Mouse (Mus musculus) limb, embryonic 15.5 days (tissue): Measurements from ENCODE around the gene Laptm5. TPM values are rescaled to one million over a fixed set of nuclear protein-coding genes. Genes with fewer than 3 reads are reported as not detected.

Experiments used
- ATAC-seq: fragments of 200-750 bp; cut with Nextera tagmentation; 2 replicates; pipeline ENCODE4 v1.8.0; 2017; ENCODE audit warnings: low read depth, moderate TSS enrichment; ENCODE audit not compliant: insufficient number of reproducible peaks, low FRiP score, low TSS enrichment
- H3K27ac ChIP-seq: fragments of 300-500 bp; sonication (generic); 2 replicates; pipeline ENCODE4 v1.5.1; 2015; ENCODE audit warnings: moderate library complexity, mild to moderate bottlenecking, inconsistent platforms
- H3K27me3 ChIP-seq: fragments of 300-500 bp; sonication (generic); 2 replicates; pipeline ENCODE4 v1.6.1; 2015; ENCODE audit warnings: inconsistent platforms
- H3K36me3 ChIP-seq: fragments of 300-500 bp; sonication (generic); 2 replicates; pipeline ENCODE4 v1.6.1; 2015; ENCODE audit warnings: inconsistent platforms
- H3K4me1 ChIP-seq: fragments of 300-500 bp; sonication (generic); 2 replicates; pipeline ENCODE4 v1.6.1; 2015; ENCODE audit warnings: inconsistent platforms
- H3K4me2 ChIP-seq: fragments of 300-500 bp; sonication (generic); 2 replicates; pipeline ENCODE4 v1.6.1; 2015; ENCODE audit warnings: mild to moderate bottlenecking, inconsistent platforms
- H3K4me3 ChIP-seq: fragments of 300-500 bp; sonication (generic); 2 replicates; pipeline ENCODE4 v1.5.1; 2015; ENCODE audit warnings: mild to moderate bottlenecking, inconsistent platforms
- H3K9ac ChIP-seq: fragments of 300-500 bp; sonication (generic); 2 replicates; pipeline ENCODE4 v1.6.1; 2015; ENCODE audit warnings: inconsistent platforms
- H3K9me3 ChIP-seq: fragments of 300-500 bp; sonication (generic); 2 replicates; pipeline ENCODE4 v1.6.1; 2016; ENCODE audit warnings: inconsistent platforms
- WGBS: fragments of 180-500 bp; shearing (Covaris S2); methylation state at CpG from one replicate; pipeline ENCODE4 v1.1.7; 2015; 5-methylcytosine and 5-hydroxymethylcytosine counted together
- polyA plus RNA-seq: library from polyadenylated mRNA; unstranded; fragments of >200 nt; fragmentation: Nextera tagmentation; extraction: Ambion mirVana; gene quantifications from 2 replicates; pipeline ENCODE4 v1.2.1, GENCODE M21; 2015

The Laptm5 gene
- polyA plus RNA-seq, 1 experiment from 2014 or later = 59.7 TPM

DNA sequence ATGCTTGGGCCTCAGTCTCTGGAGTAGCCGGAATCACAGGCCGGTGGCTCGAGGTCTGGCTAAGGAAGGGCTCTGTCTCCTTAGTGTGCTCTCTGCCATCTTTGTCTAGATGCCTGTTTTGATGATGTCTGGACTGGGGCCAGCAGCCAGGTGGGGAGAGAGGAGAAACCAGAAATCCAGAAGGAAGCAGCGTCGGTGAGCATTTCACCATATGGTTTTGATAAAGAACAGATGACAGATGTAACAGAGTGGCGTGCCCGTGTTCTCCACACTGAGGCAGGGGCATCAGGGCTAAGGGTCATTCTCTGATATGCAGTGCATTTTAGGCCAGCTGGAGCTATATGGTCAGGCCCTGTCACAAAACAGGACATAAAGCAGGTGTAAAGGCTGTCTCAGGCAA, 12.2 kb upstream of the Laptm5 start:
- Histone ChIP-seq H3K9ac (no peak overlapping the region), H3K27me3 (no peaks in the 10 kb centered on the region), H3K9me3 (no peaks in the 10 kb centered on the region), H3K4me3 (no peak overlapping the region), H3K36me3 (no peaks in the 10 kb centered on the region), H3K4me1 (peaks cover 33% of the 10 kb centered on the region), H3K27ac (no peak overlapping the region), H3K4me2 (no peak overlapping the region)
- WGBS = 39% methylated on average over 7 of the region's 7 CpGs
- ATAC-seq = no peak

DNA sequence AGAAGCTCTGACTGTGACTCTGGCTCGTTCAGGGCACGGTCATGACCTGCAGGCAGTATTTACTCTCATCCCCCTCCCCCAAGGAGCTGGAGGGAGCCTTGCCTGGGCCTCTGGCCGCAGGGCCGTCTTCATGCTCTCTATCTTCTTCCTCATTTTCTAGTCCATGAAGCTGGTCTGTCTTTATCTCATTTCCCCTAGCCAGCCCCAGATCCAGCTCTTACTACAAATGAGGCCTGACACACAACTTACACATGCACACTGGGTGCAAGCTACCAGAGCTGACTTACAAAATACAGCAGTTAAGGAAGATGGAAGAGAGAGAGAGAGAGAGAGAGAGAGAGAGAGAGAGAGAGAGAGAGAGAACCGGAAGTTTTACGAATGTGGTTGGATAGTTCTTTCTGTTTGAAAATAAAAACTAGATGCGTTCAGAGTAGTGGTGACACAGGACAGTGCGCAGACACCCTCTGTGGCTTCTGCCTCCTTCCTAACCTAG, 10.6 kb upstream of the Laptm5 start:
- H3K4me3 ChIP-seq = no peak overlapping the region
- no peak for ATAC-seq
- no peak overlapping the region for H3K4me2 ChIP-seq
- H3K36me3 ChIP-seq = no peaks in the 10 kb centered on the region
- H3K27ac ChIP-seq = no peak overlapping the region
- H3K27me3 ChIP-seq = no peaks in the 10 kb centered on the region
- 57% methylated on average over 8 of the region's 8 CpGs for WGBS
- H3K9ac ChIP-seq = no peak overlapping the region
- H3K4me1 ChIP-seq = peaks cover 48% of the 10 kb centered on the region
- H3K9me3 ChIP-seq = no peaks in the 10 kb centered on the region

DNA sequence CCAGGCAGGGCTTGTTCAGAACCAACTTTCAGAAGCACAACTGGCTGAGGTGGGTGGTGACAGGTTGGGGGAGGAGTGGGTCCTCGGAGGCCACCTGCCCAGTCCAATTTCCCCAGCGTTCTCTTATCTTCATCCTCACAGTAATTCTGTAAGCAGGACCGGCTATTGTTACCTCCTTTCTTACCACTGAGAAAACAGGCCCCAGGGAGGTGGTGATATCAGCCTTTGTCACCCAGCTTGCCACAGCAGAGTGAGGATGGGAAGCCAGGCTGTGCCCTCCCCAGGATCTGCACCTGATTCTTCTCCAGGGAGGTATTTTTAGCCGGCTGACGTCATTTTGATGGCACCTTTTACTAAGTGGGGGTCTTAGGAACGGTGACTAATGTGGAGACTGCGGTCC, 7.9 kb upstream of the Laptm5 start:
- no peak overlapping the region for H3K4me3 ChIP-seq
- whole genome bisulfite sequencing = 77% methylated on average over 7 of the region's 7 CpGs

DNA sequence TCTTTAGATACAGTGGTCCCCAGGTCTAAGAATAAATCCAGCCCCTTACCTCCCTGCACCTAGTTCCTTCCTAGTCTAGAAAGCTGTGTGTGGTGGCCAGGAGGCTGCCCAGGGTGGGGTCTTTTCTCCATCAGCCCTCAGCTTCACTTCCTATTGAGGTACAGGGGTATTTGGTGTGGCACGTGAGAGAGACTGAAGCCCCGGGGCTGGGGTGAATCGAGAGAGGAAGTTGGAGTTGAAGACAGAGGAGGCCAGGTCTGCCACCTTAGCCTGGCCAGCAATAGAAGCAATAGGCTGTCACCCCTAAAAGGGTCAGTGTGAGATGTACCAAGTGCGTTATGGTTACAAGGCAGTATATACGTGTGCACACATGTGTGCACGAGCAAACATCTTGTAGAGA, 7.0 kb upstream of the Laptm5 start:
- H3K27ac ChIP-seq = peak overlapping the region; percentile 75
- 0 out of 2 replicates have a peak overlapping the region, but pooled peaks have one; percentile 5 for H3K4me2 ChIP-seq
- H3K4me1 ChIP-seq = peaks cover 48% of the 10 kb centered on the region
- WGBS = 52% methylated on average over 6 of the region's 6 CpGs
- no peaks in the 10 kb centered on the region for H3K36me3 ChIP-seq
- no peak for ATAC-seq
- no peak overlapping the region for H3K4me3 ChIP-seq
- no peaks in the 10 kb centered on the region for H3K27me3 ChIP-seq
- H3K9me3 ChIP-seq = no peaks in the 10 kb centered on the region
- H3K9ac ChIP-seq = no peak overlapping the region

More for the DNA sequence above, 7.9 kb upstream of the Laptm5 start:
- Histone ChIP-seq H3K9me3 (no peaks in the 10 kb centered on the region), H3K27ac (no peak overlapping the region), H3K36me3 (no peaks in the 10 kb centered on the region), H3K9ac (no peak overlapping the region), H3K4me1 (peaks cover 49% of the 10 kb centered on the region), H3K27me3 (no peaks in the 10 kb centered on the region), H3K4me2 (no peak overlapping the region)
- no peak for ATAC-seq

DNA sequence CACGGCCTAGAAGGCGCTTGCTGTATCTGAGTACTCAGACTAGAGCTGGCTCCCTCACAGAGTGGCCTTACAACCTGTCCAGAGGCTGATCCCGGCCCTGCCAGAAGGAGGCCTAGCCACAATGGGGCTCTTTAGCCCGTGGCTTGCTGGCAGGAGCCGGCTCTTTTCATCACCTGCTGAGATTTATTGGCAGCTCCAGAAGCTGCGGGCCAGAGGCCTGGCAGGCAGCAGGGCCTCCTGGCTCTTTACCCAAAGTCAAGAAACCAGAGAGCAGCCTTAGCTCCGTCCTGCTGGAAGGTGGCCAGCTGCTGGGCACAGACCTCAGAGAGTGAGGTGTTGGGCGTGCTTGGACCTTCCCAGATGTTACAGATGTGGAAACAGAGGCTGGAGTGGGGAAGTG, 6.6 kb upstream of the Laptm5 start:
- H3K27ac ChIP-seq = peak overlapping the region; percentile 75

DNA sequence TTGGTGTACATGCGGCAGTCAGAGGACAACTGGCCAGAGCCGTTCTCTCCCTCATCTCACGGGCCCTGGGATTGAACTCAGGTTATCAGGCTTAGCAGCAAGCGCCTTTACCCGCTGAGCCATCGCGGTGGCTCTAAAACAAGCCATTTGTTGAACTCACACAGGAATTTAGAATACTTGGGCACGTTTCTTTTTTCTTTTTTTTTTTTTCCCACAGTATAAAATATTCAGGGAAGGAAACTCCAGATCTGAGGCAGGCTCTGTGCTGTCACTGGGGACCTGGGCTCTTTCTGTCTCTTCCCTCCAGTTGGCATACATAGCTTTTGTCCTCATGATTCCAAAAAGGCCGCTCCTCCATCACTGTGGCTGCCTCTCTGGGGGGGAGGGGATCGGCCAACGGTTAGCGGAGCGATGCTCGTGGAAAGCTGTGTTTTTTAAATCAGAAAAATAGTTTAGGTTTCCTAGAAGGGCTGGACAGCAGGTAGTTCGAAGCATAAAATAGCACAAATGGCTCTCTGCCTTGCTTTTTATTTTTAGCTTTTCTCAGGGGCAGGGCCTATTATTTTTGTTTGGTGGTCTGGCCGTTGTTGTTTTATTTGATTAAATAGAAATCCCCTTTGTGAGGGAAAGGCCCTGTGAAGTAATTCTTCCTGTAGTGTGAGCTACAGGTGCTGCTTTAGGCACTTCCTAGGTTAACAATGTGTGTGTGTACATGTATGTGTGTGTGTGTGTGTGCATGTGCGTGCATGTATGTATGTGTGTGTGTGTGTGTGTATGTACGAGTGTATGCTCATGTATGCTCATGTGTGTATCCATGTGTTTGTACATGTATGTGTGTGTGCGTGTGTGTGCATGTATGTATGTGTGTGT, 5.5 kb upstream of the Laptm5 start:
- Histone ChIP-seq H3K4me1 (peaks cover 46% of the 10 kb centered on the region), H3K4me3 (no peak overlapping the region), H3K27ac (peak overlapping the region; percentile 44), H3K4me2 (no peak overlapping the region), H3K9me3 (no peaks in the 10 kb centered on the region), H3K9ac (no peak overlapping the region), H3K36me3 (no peaks in the 10 kb centered on the region), H3K27me3 (no peaks in the 10 kb centered on the region)
- no peak for ATAC-seq
- WGBS = 66% methylated on average over 19 of the region's 19 CpGs

More for the DNA sequence above, 6.6 kb upstream of the Laptm5 start:
- H3K4me2 ChIP-seq = 0 out of 2 replicates have a peak overlapping the region, but pooled peaks have one; percentile 5
- 22% methylated on average over 8 of the region's 8 CpGs for WGBS
- no peaks in the 10 kb centered on the region for H3K27me3 ChIP-seq
- H3K36me3 ChIP-seq = no peaks in the 10 kb centered on the region
- ATAC-seq = peak; percentile 71
- H3K4me1 ChIP-seq = peaks cover 46% of the 10 kb centered on the region
- H3K9me3 ChIP-seq = no peaks in the 10 kb centered on the region
- H3K4me3 ChIP-seq = no peak overlapping the region
- H3K9ac ChIP-seq = no peak overlapping the region

DNA sequence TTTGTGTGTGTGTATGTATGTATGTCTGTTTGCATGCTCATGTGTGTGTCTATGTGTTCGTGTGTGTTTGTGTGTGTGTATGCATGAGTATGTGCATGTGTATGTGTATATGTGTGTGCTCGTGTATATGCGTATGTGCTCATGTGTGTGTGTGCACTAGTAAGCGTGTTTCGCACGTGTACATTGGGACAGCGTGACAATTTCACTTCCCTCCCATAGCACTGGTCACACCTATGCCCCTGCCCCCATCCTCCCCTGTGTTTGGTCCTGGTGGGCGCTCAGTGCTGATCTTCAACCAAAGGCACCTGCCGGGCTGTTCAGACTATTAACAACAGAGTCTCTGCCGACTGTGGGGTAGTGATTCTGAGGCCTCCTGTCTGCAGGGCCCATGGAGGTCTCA, 4.8 kb upstream of the Laptm5 start:
- WGBS = 89% methylated on average over 10 of the region's 10 CpGs
- H3K36me3 ChIP-seq = no peaks in the 10 kb centered on the region
- no peak overlapping the region for H3K27ac ChIP-seq

DNA sequence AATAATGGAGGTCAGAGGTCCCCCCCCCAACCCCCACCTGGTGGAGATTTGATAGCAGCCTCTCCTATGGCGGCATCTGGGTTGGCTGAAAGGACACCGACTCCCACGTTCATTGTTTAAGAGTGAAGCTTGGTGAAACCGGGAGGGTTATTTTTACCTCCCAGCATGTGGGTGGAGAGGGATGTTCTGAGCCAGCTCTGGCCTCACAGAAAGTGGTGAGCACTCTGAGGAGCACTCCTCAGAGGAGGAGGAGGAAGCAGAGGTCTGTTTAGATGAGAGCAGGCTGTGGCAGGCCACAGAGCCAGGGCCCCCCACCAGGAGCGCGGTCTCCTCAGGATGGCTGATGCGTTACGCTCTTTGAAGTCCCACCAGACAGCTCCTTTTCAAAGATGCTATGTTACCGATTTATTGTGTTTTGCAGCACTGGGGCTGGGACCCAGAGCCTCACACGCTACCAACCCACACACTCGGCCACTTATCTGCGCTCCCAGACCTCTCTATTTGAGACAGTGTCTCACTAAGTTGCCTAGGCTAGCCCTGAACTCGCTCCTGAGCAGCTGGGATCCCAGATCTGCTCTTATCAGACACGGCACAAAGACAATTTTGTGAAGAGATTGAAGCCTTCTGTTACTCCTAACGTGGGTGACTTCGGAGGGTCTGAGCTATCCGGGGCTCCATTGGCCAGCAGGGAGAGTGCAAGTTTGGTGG, 3.6 kb upstream of the Laptm5 start:
- no peaks in the 10 kb centered on the region for H3K9me3 ChIP-seq
- WGBS = 63% methylated on average over 17 of the region's 17 CpGs
- no peak overlapping the region for H3K4me2 ChIP-seq
- no peak overlapping the region for H3K27ac ChIP-seq
- peaks cover 48% of the 10 kb centered on the region for H3K4me1 ChIP-seq
- H3K36me3 ChIP-seq = no peaks in the 10 kb centered on the region
- ATAC-seq = no peak
- H3K4me3 ChIP-seq = no peak overlapping the region
- no peaks in the 10 kb centered on the region for H3K27me3 ChIP-seq
- H3K9ac ChIP-seq = no peak overlapping the region

More for the DNA sequence above, 4.8 kb upstream of the Laptm5 start:
- H3K9ac ChIP-seq = no peak overlapping the region
- H3K27me3 ChIP-seq = no peaks in the 10 kb centered on the region
- ATAC-seq = no peak
- H3K4me1 ChIP-seq = peaks cover 46% of the 10 kb centered on the region
- no peaks in the 10 kb centered on the region for H3K9me3 ChIP-seq
- H3K4me2 ChIP-seq = no peak overlapping the region
- no peak overlapping the region for H3K4me3 ChIP-seq

DNA sequence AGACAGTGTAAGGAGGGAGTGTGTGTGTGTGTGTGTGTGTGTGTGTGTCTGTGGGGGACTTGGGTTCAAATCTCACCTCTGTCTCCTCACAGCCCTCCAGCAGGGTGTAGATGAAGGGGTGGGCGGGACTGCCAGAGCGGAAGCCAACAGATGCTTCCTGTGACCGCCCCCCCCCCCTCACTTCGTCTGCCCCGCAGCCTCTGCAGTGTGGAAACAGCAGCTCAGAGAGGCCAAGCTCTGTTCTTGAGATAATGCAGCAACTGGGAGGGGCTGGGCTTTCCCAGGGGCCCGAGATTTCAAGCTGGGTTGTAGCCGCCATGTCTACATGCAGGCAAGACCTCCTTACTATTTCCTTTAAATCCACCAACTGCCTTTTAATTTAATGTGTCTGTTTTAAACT, 2.3 kb upstream of the Laptm5 start:
- H3K27ac ChIP-seq = no peak overlapping the region
- WGBS = 36% methylated on average over 7 of the region's 7 CpGs

DNA sequence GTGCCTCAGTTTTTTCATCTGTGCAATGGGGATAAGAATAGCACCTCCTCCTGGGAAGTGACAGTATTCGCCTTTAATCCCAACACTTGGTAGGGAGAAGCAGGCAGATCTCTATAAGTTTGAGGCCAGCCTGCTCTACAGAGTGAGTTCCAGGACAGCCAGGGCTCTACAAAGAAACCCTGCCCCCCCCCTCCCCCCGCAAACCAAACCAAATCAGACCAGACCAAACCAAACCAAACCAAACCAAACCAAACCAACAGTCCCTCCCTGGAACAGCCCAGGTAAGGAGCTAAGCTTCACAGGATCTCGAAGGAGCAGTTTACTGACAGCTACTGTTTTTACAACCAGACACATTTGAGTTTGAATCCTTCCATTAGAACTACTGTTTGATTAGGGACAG, 299 bp upstream of the Laptm5 start:
- Histone ChIP-seq H3K4me2 (no peak overlapping the region), H3K36me3 (no peaks in the 10 kb centered on the region), H3K4me1 (peaks cover 26% of the 10 kb centered on the region), H3K9me3 (no peaks in the 10 kb centered on the region), H3K27ac (no peak overlapping the region), H3K4me3 (no peak overlapping the region), H3K9ac (no peak overlapping the region), H3K27me3 (no peaks in the 10 kb centered on the region)
- no peak for ATAC-seq
- WGBS = 74% methylated on average over 3 of the region's 3 CpGs

More for the DNA sequence above, 2.3 kb upstream of the Laptm5 start:
- no peaks in the 10 kb centered on the region for H3K9me3 ChIP-seq
- no peaks in the 10 kb centered on the region for H3K27me3 ChIP-seq
- peaks cover 41% of the 10 kb centered on the region for H3K4me1 ChIP-seq
- no peak overlapping the region for H3K4me2 ChIP-seq
- H3K36me3 ChIP-seq = no peaks in the 10 kb centered on the region
- no peak overlapping the region for H3K4me3 ChIP-seq
- H3K9ac ChIP-seq = no peak overlapping the region
- ATAC-seq = no peak

DNA sequence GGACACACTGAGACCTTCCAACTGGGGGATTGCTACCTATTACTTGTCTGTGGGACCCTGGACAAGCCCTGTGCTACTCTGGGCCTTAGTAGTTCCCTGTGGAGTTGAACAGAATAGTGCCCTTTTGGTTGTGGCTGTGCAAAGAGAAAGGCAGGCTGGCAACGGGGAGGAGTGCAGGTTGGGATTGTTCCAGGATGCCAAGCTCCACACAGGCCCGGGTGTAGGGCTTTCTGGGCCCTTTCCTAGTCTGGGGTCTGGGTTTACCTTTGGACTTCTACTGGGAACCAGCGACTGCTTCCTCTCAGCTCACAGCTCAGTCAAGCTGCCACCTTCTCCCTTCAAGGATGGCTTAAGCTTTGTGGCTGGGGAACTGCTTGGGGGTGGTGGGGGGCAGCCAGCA, 586 bp downstream of the Laptm5 start:
- Histone ChIP-seq H3K4me3 (no peak overlapping the region), H3K27me3 (no peaks in the 10 kb centered on the region), H3K4me2 (no peak overlapping the region), H3K9me3 (no peaks in the 10 kb centered on the region), H3K9ac (no peak overlapping the region), H3K4me1 (peaks cover 23% of the 10 kb centered on the region), H3K36me3 (no peaks in the 10 kb centered on the region), H3K27ac (0 out of 2 replicates have a peak overlapping the region, but pooled peaks have one; percentile 11)
- WGBS = 62% methylated on average over 3 of the region's 3 CpGs
- ATAC-seq = no peak

DNA sequence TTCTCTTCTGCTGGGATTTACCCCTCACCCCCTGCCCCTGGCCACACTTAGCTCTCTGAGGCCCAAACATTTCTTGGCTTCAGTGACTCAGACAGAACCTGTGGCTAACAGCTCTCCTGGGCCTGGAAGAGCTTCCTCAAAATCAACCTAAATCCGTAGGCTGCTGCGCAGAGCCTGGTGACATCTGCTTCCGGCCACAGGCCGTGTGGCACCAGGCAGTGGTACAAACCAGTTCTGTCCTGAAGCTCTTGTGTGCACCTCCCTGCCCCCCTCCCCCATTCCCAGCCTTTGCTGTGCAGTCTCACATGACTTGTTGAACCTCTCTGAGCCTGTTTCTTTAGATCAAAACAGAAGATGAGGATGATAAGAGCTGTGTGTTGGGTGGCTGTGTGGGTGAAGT, 1.1 kb downstream of the Laptm5 start:
- WGBS = 82% methylated on average over 4 of the region's 4 CpGs
- Histone ChIP-seq H3K9ac (no peak overlapping the region), H3K9me3 (no peaks in the 10 kb centered on the region), H3K4me3 (no peak overlapping the region), H3K36me3 (no peaks in the 10 kb centered on the region), H3K4me2 (no peak overlapping the region), H3K4me1 (peaks cover 20% of the 10 kb centered on the region), H3K27ac (no peak overlapping the region), H3K27me3 (no peaks in the 10 kb centered on the region)
- ATAC-seq = no peak
